Mouse (Mus musculus) gonadal fat pad, adult 2 months (tissue): ENCODE measurements around the gene Baz2b. TPM values are rescaled to one million over a fixed set of nuclear protein-coding genes. Genes with fewer than 3 reads are reported as not detected.
"Not testable (repeated sequence)": the region's sequence is repeated elsewhere in the genome, so short reads cannot be mapped to it uniquely, and the experiment has no call there.

Source experiments
- DNase-seq: peaks from one replicate; pipeline ENCODE4 v3.0.0-alpha.2; 2012; ENCODE audit warnings: low read depth
- polyA plus RNA-seq: library from polyadenylated mRNA; depleted of rRNA; stranded (reverse); fragments of >200 nt; gene quantifications from 2 replicates; pipeline ENCODE4 v1.2.3, GENCODE M21; 2012; rRNA removed

Gene Baz2b
- polyA plus RNA-seq, 1 experiment, result 19.5 TPM

GRCm38 (mm10) chr2:59870526-59870925 is 339.1 kb downstream of the Baz2b start:
- no peak for DNase-seq

- no peak for DNase-seq
These were observed 347.0 kb downstream of the Baz2b start for GRCm38 (mm10) chr2:59862618-59863017.

GRCm38 (mm10) chr2:59854363-59854762 is 355.3 kb downstream of the Baz2b start:
- no peak for DNase-seq

- DNase-seq, result no peak
These were observed 356.1 kb downstream of the Baz2b start for GRCm38 (mm10) chr2:59853543-59853942.

GRCm38 (mm10) chr2:59852916-59853315 is 356.7 kb downstream of the Baz2b start:
- no peak for DNase-seq

- not testable (repeated sequence) for DNase-seq
These were observed 357.8 kb downstream of the Baz2b start for GRCm38 (mm10) chr2:59851885-59852284.

Other genes with a start within 250 kb of the Baz2b start
- gene March7, start within 50 bp of the Baz2b start, polyA plus RNA-seq, result 16.6 and 19.4 TPM in 2 replicates
- 35.9 and 46.5 TPM in 2 replicates for gene Cd302, start 74.6 kb upstream of the Baz2b start, polyA plus RNA-seq
- 0.28 and 0.32 TPM in 2 replicates for gene Ly75, start 173.5 kb upstream of the Baz2b start, polyA plus RNA-seq